Mouse (Mus musculus) left cerebral cortex, postnatal 10 days (tissue): ENCODE measurements at regions not wholly inside any gene's neighbourhood (a gene's known extent, or its start where the extent isn't known, plus 50 kb on each side); places are given as distances from the start of the nearest gene placed in this dataset.
A peak's percentile ranks its signal among the peaks of the same experiment; 100 is the strongest.

Source experiments
- DNase-seq, 2 experiments: peaks; one replicate each; pipeline ENCODE4 v3.0.0; 2021 to 2022; ENCODE audit warnings: low spot score in 2 of 2, mixed read lengths in 1 of 2; ENCODE audit errors: extremely low spot score in 1 of 2
- intact Hi-C: fragments of 180-260 bp; cut with DNase I; formaldehyde crosslinking; loops from one replicate; pipeline ENCODE4 v1.15.1; 2025

DNA sequence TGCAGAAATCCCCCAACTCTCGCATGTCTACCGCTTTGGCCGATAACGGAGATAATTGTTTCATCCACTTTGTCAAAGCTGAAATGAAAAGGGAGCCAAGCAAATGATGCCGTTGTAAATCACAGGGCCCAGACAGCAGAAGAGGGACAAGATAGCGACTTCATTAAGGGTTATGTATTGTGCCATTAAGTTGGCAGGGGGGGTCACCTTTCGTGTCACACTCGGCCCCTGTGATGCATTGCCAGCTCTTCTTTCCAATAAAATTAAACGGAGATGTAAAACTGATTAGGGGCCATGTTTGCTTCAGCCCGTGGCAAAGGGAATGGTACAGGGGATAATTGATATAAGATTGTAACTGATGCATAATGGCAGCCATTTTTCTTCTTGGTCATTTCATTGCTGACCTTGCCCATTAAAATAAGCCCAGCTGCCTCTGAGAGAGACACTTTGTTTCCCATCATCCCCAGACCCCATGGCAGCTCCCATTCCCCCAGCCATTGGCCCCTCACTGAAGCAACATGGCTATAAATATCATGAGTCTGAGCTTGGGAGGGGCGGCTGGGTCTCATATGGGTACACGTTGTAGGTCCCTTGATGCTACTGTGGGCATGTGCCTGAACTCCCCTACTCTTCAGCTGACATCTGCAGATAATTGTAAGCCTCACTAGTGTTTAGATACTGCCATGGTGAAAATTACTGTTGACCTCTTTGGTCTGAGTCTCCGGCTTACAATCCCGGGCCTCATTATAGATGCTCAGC is 313.0 kb downstream of the Gm45692 start:
- intact Hi-C loops = no loop called here

DNA sequence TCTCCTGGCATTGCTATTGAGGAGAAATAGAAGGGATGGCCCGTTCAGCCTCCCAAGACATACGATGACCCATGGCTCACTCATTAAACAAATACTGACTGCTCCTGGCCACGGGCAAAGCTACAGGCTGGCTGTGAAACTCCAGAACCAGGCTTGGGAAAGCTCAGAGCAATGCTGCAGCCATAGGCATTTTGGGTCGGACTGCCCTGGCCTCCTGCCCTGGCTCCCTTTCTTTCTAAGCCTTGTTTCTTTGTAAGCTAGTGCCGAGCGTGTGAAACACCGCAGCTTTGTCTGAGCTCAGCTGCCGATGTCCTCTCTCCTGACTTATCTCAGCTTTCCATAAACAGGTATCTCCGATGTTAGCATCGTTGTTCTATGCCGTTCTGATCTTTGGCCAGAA is 316.9 kb downstream of the Gm45692 start:
- intact Hi-C loops = no loop called here
- no peak for DNase-seq

More for the DNA sequence above, 313.0 kb downstream of the Gm45692 start:
- no peak for DNase-seq

DNA sequence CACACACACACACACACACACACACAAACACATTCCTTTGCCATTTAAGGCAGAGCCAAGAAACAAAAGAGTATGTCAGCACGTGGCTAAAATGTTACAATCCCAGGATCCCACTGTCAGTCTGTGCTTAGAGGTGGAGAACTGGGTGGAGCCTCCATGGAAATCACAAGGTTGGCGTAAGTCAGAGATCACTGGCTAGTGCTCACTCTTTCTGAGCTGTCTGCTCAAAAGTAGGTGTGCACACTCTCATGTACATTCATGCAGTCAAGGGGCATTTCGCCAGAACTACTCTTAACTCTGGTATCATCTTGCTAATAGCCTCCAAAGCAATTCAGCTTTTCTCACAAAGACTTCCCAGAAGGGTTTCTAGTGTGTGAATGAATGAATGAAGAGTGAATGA is 318.2 kb downstream of the Gm45692 start:
- intact Hi-C loops = no loop called here

DNA sequence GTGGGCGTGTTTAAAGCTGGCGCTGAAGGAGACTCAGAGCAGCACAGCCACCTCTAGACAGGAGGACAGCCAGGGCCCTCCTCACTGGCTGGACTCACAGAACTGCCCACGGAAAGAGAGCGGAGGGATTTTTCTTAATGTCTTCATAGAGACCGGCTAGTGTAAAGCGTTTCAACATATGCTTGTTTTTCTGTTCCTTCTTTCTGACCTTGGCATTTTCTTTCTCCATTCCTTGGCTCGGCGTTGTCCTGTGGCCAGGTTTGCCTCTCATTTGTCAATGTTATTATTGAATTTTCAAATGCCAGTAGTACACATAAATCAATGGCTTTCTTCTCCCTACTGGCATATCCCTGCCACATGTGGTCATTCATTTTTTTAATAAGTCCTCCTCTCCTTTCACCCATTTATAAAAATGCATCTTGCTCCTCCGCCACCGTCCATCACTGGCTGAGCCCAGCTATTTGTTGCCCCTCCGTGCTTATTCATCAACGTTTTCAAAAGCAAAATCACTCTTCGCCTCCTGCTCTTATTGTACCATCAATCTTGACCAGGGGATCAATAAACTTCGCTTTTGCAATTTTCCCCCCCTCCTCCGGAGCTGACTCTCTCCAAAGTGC is 319.0 kb downstream of the Gm45692 start:
- intact Hi-C loops = no loop called here
- no peak for DNase-seq

More for the DNA sequence above, 318.2 kb downstream of the Gm45692 start:
- no peak for DNase-seq

DNA sequence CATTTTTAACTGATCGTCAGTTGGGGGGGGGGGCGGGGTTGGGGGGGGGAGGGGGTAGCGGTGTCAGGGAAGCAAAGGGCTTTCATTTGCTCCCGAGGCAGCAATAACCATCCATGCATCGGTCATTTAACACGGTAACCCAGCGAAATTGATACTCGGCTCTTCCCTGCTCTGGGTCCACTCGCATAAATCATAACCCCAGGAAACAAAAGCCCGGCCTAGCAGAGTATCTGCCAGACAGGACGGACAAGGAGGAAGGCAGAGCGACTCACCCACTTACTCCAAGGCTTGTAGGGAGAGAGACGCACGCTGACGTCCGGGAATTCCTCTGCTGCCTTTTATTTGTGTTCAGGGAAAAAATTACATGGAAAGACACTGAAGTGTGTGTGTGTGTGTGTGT is 319.5 kb downstream of the Gm45692 start:
- intact Hi-C loops = no loop called here
- no peak for DNase-seq

DNA sequence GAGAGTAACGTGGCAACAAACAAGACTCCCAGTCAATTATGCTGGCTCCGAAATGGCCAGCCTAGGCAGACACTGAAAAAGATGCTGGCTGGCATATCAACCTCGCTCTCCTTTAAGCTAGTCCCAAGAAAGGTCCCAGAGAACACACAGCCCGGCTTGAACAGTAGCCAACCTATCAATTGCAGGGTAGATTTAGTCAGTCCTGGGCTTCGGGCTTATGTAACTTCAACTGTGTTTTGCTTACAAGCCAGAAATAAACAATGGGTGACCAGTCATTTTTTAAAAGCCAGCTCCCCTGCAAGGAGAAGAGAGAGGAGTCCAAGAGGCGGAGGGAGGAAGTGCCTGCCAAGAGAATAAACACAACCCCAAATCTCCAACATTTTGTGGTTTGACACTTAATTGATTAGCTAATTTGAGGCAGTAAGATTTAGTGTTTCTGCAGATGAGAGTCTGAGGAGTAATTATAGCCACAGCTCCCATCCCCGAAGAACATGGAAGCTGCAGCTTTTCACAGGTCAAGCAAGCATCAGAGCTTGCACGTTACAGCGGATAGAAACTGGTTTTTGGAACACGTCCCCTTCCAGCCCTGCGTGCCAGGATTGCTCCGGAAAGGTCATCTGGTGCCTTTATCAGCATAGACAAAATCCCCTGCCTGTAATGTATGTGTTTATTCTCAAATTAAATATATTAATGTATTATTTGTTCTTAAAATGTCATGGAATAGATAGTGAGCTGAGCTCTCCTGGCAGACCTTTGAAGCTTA is 322.1 kb downstream of the Gm45692 start:
- intact Hi-C loops = no loop called here
- peak in 1 of 2 experiments; percentile 20 for DNase-seq

DNA sequence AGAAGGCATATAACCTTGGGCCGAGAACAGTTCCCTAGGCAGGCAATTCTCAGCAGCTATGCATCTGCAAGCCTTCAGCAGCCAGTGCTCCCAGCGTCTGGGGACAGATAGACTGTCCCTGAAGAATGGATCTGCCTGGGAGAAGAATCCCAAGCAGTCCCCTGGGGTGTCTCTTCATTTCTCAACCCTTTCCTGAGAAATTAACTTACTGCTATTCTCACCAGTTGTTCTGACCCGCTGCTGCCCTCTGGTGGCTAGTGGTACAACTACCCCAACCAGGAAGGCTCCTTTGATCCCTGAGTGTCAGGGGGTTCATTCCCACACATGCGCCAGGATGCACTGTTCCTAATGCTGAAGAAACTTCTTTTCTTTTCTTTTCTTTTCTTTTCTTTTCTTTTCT is 323.7 kb downstream of the Gm45692 start:
- DNase-seq = peak; percentile 13 to 80
- intact Hi-C loops = loop anchor here (1.0 kb wide), 1 partner anchor 63 kb away; no protein-coding TSS in a partner anchor

DNA sequence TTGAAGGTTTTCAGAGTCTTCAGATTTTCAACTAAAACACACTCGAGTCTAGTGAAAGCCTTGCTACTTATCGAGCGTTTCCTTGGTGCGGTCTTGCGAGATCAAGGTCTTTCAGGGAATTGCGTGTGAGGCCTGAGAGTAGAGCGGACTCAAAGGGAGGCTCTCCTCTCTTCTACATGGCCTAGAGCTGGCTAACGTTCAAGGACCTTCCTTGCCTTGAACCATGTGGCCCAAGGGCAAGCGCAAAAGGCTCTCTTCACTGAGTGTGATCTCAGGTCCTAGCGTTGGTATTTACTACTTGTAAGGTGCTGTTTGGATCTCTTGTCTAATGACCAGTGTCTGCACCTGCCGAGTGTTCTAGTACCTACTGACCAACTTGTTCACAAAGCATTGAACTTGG is 324.4 kb downstream of the Gm45692 start:
- intact Hi-C loops = loop anchor here (1.0 kb wide), 1 partner anchor 63 kb away; no protein-coding TSS in a partner anchor
- DNase-seq = no peak

DNA sequence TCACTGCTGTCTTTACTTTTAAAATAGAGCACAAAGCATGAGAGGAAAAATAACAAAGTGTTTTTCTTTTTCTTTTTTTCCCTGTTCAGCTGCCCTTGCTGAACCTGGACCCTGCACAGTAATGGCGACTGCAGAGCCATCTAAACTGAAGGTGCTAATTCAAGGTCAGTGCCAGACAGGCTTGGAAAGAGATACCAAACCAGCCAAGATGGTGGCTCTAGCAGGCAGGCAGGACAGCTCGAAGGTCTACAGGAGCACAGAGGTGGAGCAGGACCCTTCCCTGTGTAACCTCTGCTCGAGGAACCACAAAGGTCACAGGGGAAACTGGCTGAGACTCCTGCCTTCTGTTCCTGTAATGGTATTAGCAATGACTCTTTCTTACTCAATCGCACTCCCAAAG is 326.7 kb downstream of the Gm45692 start:
- DNase-seq = no peak
- intact Hi-C loops = no loop called here

DNA sequence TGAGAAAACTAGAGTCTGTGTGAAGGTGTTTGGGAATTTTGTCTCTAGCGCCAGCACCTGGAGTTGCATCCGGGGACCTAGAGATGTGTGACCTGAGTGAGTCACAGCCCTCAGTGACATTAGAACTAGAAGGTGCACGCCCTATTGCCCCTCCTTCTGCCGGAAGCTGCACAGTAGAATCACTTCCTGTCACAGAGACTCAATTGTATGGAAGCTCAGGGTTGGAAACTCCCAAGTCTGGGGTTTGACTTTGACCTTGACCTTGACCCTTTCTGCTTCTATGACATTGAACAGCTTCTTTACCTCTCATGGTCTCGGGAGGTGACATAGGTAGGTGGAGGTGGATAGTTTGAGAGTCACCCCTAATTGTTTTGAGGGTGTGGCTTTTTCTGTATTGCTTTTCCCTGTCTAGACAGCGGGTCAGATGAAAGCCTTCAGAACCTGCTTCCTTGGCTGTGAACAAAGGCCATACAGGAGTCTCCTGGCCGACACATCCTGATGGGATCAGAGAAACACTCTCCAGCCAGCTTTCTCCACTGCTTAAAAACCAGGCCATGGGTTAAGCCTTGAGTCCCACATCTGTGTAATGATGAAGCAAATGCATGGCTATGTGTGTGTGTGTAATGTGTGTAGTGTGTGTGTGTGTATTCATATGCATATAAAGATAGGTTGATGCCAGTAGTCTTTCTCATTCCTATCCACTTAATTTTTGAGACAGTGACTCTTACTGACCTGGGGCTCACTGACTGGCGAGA is 328.7 kb downstream of the Gm45692 start:
- intact Hi-C loops = no loop called here

DNA sequence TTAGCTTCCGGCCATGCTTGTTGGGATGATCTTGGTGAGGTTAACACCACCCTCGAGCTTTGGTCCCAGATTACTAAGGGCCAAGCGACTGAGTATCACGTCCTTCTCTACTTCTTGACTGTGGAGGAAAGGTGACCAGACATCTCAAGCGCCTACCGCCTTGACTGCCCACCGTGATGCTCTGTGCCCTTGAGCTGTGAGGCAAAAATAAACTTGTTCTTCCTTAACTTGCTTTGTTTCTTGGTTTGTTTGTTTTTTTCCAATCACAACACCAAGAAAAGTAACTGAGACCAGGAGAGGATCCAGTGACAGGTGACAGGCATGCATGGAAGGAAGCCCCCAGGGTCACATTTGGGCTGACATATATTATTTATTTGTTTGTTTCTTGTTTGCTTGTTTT is 330.0 kb downstream of the Gm45692 start:
- intact Hi-C loops = no loop called here
- DNase-seq = no peak

More for the DNA sequence above, 328.7 kb downstream of the Gm45692 start:
- no peak for DNase-seq

DNA sequence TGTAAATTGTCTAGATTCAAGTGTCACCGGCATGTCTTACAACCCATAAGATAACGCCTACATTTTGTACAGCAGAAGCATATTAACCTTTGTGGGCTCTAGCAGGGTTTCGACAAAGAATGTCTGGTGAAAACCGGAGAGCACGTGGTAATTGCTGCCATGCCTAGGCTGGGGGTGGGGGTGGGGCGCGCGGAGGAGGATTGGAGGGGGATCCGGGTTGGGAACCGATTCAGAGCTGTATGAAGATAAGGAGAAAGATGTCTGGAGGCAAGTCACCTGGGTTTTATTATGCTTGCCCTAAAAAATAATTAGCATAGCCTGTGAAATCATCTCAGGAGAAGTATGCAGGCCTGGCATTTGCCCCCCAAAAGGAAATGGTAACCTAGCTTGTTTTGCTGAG is 331.2 kb downstream of the Gm45692 start:
- intact Hi-C loops = no loop called here
- DNase-seq = no peak

DNA sequence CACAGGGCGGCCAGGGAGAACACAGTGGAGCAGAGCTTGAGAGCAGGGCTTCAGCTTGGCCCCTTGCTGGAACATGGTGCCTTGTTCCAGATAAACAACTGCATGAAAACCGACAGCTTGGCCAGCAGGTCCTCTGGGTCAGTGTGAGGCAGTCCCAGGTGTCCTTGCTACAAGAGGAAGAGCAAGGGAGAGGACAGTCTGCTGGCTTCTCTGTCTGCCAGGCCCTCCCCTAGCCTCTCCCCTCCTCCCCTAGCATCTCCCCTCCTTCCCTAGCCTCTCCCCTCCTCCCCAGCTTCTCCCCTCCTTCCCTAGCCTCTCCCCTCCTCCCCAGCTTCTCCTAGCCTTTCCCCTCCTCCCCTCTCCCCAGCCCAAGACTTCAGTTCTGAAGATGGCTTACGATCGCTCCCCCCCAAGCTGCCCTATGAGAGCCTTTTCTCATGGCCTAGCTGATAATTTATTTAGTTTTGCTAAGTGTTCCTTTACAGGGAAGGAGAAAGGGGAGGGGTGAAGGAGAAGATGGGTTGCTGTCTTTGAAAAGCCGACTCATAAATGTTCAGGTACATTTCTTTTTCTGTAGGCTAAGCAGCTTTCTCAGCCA is 333.7 kb downstream of the Gm45692 start:
- DNase-seq = no peak
- intact Hi-C loops = no loop called here

DNA sequence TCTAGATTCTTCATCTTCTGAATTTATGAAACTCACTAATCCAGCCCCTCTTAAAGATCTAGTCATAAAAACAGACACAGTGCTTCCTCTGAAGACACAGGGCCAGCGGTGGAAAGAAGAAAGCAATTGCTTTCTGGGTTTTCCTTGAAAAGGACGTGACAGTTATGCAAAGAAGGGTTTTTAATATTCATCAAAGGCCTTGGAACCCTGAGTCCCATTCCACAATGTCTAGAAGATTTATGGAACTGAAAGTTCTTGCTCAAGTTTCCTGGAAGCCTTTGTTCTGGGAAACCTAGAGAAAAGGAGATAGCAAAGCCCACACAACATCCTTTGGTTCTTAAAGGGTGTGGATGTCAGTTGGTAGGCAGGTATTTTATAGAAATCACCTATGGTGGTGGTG is 346.0 kb downstream of the Gm45692 start:
- no peak for DNase-seq
- intact Hi-C loops = no loop called here

DNA sequence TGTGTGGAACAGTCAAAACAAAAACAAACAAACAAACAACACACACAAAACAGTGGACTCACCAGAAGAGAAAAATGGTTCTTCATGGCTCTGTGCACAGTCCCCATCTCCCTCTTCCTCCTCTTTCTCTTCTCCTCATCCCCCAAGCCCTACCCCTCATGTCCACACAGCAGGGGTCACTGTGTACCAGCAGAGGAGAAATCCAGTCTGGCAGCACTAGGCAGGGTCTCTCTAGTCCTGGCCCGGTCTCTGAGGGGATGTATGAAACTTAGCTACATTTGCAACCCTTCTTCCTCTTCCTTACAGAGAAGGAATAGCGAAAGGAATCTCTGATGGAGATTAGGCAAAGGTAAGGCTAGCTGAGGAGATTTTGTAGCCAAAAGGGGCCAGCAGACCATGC is 349.1 kb downstream of the Gm45692 start:
- DNase-seq = no peak
- intact Hi-C loops = no loop called here

DNA sequence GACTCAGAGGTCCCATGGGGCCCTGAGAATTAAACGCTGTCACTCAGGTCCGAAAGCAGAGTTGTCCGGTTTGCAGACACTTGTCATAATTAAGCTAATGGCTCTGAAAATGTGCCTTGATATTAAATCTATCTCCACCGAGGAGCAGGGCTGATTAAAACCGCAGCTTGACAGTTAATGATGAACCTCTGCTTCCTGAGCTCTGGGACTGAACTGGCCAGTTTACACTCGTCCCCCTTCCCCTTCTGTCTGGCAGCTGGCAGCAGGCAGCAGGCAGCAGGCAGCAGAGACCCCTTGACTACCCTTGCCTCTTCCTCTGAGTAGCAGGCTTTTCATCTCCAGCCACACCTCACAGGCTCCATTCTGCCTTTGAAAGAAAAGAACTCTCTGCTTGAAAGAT is 350.4 kb downstream of the Gm45692 start:
- intact Hi-C loops = no loop called here
- no peak for DNase-seq

DNA sequence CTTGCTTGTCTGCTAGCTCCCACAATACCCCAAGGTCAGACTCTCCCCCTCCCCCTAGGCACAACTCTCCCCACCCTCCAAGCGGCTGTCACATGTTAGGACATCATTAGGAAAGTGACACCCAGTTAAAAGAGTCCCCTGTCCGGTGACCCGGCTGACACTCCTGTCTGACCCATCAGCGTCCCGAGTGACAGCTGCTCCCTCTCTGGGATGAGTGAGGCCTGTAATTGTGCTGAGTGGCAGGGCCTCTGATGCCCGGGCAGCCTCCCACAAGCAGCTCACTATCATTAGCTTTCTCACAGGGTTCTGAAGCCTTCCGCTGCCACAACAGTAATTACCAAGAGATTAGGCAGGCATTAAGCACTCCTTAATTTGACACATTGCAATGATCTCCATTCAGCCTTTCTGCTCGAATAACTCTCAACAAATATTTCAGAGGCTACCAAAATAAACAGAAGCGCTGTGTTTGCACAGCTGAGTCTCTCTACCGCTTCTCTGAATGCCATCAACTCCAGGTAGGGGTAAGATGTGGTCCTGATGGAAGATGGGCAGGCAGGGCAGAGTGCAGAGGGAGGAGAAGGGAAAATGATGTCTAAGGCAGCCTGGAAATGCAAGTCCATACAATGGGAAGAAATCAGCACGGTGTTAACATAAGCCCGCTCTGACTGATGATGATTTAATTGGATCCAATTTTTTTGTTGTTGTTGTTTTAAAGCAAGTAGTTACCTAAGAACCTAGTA is 352.6 kb downstream of the Gm45692 start:
- intact Hi-C loops = no loop called here
- DNase-seq = no peak

DNA sequence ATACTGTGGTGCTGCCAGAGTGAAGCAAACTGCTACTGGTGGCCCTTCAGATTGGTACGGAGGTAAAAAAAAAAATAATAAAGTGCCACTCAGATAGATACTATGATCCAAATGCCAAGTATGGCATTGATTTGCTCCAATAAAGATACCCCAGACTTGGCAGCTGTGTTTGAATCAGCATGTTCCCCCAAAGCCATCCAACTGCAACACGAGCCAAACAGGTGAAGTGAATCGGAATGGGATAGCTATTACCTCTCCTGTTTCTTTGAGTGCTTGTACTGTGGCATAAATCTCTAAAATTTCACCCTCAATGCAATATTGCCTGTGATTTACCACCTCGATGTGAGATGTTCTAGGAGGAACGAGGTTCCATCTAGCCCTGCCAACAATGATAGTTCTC is 365.4 kb downstream of the Gm45692 start:
- no peak for DNase-seq
- intact Hi-C loops = no loop called here
